Mouse (Mus musculus) cerebellum, postnatal 10 days (tissue): ENCODE measurements around the gene Naa80.

Source experiments
- DNase-seq, 2 experiments: peaks; one replicate each; pipeline ENCODE4 v3.0.0; 2021; ENCODE audit warnings: mixed read lengths in 2 of 2

The Naa80 gene

GRCm38 (mm10) chr9:107620954-107621353 is 42.3 kb downstream of the Naa80 start:
- DNase-seq = peak; percentile 42

GRCm38 (mm10) chr9:107624539-107624938 is 45.9 kb downstream of the Naa80 start:
- DNase-seq = no peak

DNA sequence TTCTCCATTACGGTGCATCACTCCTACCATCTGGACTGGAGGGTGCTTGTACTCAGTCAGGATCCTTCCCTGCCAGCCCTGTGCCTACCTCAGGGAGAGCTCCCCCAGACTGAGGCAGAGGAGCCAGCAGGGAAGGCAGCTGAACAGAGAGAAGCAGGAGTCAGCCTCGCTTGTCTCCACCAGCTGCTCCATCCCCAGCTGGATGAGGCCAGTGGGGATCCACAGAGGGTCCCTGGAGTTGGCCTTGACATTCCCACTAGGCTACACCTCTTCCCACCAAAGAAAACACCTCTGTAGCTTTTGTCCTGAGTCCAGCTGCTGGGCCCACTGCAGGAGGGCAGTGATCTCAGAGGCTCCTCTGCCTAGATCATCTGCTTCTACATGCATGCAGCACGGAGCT is 46.3 kb downstream of the Naa80 start:
- DNase-seq = no peak

DNA sequence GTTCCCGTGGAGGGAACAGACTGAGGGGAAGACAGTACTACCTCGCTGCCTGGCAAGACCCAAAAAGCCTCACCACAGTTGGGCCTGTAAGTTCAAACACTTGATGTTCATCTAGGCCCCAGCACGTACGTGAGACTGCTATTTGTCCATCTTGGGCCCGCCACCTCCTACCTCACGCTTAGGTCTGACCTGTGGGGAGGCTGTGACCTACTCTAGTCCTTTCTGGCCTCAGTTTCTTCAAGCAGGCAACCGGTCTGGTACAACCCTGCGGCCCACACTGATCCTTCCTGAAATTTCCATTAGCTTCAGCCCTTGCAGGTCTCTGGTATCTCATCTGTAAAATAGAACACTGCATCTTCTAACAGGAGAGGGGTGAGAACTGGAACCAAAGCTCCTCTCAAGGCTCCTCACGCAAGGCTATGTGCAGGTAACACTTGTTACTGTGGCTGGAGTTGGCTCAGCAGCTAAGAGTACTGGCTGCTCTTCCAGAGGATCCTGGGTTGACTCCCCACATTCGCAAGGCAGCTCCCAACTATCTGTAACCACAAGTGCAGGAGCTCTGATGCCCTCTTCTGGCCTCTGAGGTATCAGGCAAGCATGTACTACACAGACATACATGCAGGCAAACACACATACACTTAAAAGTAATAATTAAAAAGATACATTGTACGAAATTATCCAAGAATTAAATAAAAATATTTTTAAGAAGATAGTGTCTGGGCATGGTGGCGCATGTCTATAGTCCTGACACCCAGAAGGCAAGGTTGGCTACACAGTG is 46.9 kb downstream of the Naa80 start:
- no peak for DNase-seq

DNA sequence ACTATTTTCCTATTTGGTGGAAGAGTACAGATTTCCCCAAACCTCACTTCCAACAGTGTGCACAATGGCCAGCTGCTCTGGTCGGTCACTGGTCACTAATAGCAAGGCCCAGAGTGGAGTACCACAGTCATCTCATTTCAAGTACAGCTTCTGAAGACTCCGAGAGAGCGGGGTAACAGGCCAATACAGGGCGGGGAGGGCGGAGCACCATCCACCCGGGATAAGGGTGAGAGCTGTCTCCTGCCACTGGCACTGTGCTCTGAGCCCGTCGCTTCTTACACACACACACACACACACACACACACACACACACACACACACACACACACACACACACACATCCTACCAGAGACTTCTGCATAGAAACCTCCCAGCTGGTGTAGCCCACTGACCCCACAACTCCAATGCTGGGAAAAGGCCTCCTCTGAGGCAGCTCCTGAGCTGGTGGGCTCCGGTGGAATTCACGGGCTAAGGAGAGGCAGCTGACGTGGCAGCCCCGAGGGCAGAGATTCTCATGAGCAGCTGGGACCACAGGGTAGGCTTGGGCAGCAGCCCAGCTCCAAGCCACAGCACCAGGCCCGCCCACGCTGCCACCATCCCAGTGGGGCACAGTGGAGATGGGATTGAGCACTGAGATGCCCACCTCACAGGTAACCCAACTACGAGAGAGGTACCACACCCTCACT is 47.6 kb downstream of the Naa80 start:
- DNase-seq = no peak

- DNase-seq = peak; percentile 94 to 95
Observed at GRCm38 (mm10) chr9:107626844-107627277, 48.2 kb downstream of the Naa80 start.

DNA sequence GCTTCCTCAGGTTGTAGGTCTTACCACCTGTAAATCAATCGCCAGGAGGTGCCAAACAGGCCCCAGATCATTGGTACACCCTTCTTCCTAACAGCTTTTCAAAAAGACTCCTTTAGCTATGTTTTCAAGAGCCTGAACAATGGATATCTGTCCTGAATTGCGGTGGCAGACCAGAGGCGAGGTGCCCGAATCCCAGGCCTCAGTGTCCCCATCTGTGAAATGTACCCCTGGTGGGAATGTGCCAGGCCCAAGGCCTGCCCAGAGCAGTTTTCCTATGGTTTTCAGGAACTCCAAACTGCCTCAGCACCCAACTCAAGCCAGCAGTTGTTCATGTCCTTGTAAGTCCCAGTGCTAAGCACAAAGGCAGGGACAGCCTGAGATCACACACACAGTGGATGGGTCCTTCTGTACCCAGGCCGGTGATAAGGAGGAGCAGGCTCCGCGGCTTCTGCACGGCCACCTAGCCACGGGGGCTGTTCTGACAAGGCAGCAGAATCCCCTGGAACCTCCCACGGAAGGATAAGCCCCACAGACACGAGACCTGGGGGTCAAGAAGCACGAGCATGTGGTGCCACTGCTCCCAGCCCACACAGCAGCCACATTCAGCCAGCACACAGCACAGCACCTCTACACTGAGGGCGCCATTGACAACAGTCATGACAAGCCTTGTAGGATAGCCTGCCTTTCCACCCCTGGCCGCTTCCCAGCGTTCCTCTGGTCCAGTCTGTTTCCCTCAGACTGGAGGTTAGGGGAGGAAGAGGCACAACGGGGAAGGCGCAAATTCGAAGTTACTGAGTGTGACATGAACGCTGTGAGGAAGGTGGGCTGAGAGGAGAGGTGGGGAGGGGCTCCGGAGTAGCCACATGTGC is 48.9 kb downstream of the Naa80 start:
- DNase-seq = no peak

- DNase-seq = peak; percentile 15 to 42
Observed at GRCm38 (mm10) chr9:107628721-107629410, 50.2 kb downstream of the Naa80 start.

- no peak for DNase-seq
Observed at GRCm38 (mm10) chr9:107629411-107629730, 50.7 kb downstream of the Naa80 start.

GRCm38 (mm10) chr9:107629901-107630425 is 51.3 kb downstream of the Naa80 start:
- peak; percentile 33 to 46 for DNase-seq

- DNase-seq = peak; percentile 59 to 80
Observed at GRCm38 (mm10) chr9:107630576-107630975, 51.9 kb downstream of the Naa80 start.

GRCm38 (mm10) chr9:107631311-107631826 is 52.7 kb downstream of the Naa80 start:
- peak in 1 of 2 experiments; percentile 14 for DNase-seq

GRCm38 (mm10) chr9:107631861-107632260 is 53.2 kb downstream of the Naa80 start:
- peak in 1 of 2 experiments; percentile 17 for DNase-seq

DNA sequence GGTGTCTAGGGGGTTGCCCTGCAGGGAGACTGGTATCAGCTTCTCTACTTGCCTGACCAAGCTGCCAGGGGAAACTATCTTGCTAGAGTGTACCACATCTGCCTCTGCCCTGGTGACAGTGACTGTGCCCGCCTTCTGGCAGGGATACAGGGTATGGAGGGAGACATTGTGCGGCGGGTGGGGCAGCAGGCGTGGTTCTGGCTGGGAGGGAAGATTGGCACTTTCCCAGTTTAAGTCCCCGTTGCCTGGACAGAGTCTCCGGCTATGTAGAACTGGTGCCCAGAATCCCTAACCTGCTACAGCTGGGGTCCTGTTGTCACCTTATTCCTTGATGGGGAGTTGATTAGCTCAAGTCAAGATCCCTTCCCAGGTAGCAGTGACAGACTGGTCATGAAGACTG is 53.8 kb downstream of the Naa80 start:
- DNase-seq = peak; percentile 63 to 69

- peak; percentile 64 to 65 for DNase-seq
Observed at GRCm38 (mm10) chr9:107633091-107633660, 54.5 kb downstream of the Naa80 start.
